Mouse (Mus musculus) limb, embryonic 13.5 days (tissue): ENCODE data around the gene Rita1. TPM values are rescaled to one million over a fixed set of nuclear protein-coding genes. Genes with fewer than 3 reads are reported as not detected.

Source experiments
- ATAC-seq: fragments of 200-750 bp; cut with Nextera tagmentation; 2 replicates; pipeline ENCODE4 v1.8.0; 2017; ENCODE audit warnings: low read depth, moderate number of reproducible peaks, moderate TSS enrichment; ENCODE audit not compliant: low FRiP score
- H3K27ac ChIP-seq: fragments of 300-500 bp; sonication (generic); 2 replicates; pipeline ENCODE4 v1.5.1; 2015; ENCODE audit warnings: inconsistent platforms, mild to moderate bottlenecking, moderate library complexity
- H3K27me3 ChIP-seq: fragments of 300-500 bp; sonication (generic); 2 replicates; pipeline ENCODE4 v1.6.1; 2015; ENCODE audit warnings: mild to moderate bottlenecking, inconsistent platforms
- H3K36me3 ChIP-seq: fragments of 300-500 bp; sonication (generic); 2 replicates; pipeline ENCODE4 v1.6.1; 2015; ENCODE audit warnings: inconsistent platforms, mild to moderate bottlenecking, moderate library complexity
- H3K4me1 ChIP-seq: fragments of 300-500 bp; sonication (generic); 2 replicates; pipeline ENCODE4 v1.6.1; 2015; ENCODE audit warnings: inconsistent platforms
- H3K4me2 ChIP-seq: fragments of 300-500 bp; sonication (generic); replicated peaks from 2 replicates; pipeline ENCODE4 v1.6.1; 2015; ENCODE audit warnings: inconsistent platforms, mild to moderate bottlenecking, moderate library complexity
- H3K4me3 ChIP-seq: fragments of 300-500 bp; sonication (generic); 2 replicates; pipeline ENCODE4 v1.5.1; 2015; ENCODE audit warnings: moderate library complexity, mild to moderate bottlenecking, inconsistent platforms
- H3K9ac ChIP-seq: fragments of 300-500 bp; sonication (generic); 2 replicates; pipeline ENCODE4 v1.6.1; 2015; ENCODE audit warnings: mild to moderate bottlenecking, inconsistent platforms
- H3K9me3 ChIP-seq: fragments of 300-500 bp; sonication (generic); 2 replicates; pipeline ENCODE4 v1.6.1; 2016; ENCODE audit warnings: inconsistent platforms
- WGBS: fragments of 180-500 bp; shearing (Covaris S2); methylation state at CpG from one replicate; pipeline ENCODE4 v1.1.7; 2015; 5-methylcytosine and 5-hydroxymethylcytosine counted together
- polyA plus RNA-seq: library from polyadenylated mRNA; unstranded; fragments of >200 nt; fragmentation: Nextera tagmentation; extraction: Ambion mirVana; gene quantifications from 2 replicates; pipeline ENCODE4 v1.2.1, GENCODE M21; 2015

Rita1 gene
- polyA plus RNA-seq, 1 experiment from 2014 or later: 17.9 TPM

GRCm38 (mm10) chr5:120609246-120609775, 3.1 kb downstream of the Rita1 start:
- H3K4me3 ChIP-seq: no peak overlapping the region
- 87% methylated on average over 16 of the region's 16 CpGs for WGBS
- H3K27ac ChIP-seq: no peak overlapping the region
- 0 out of 2 replicates have a peak overlapping the region, but pooled peaks have one; percentile 2 for H3K9ac ChIP-seq
- no peak overlapping the region for H3K4me2 ChIP-seq
- no peaks in the 10 kb centered on the region for H3K27me3 ChIP-seq
- H3K36me3 ChIP-seq: peaks cover 23% of the 10 kb centered on the region
- no peak for ATAC-seq
- H3K9me3 ChIP-seq: no peaks in the 10 kb centered on the region
- peaks cover 23% of the 10 kb centered on the region for H3K4me1 ChIP-seq

GRCm38 (mm10) chr5:120607335-120607734, 5.1 kb downstream of the Rita1 start:
- Histone ChIP-seq H3K27ac (no peak overlapping the region), H3K4me3 (no peak overlapping the region), H3K9ac (no peak overlapping the region), H3K27me3 (no peaks in the 10 kb centered on the region), H3K9me3 (no peaks in the 10 kb centered on the region), H3K36me3 (peaks cover 23% of the 10 kb centered on the region), H3K4me1 (peaks cover 16% of the 10 kb centered on the region), H3K4me2 (no peak overlapping the region)
- WGBS: 70% methylated on average over 3 of the region's 3 CpGs
- ATAC-seq: no peak

- Histone ChIP-seq H3K27ac (no peak overlapping the region), H3K36me3 (peaks cover 23% of the 10 kb centered on the region), H3K27me3 (no peaks in the 10 kb centered on the region), H3K4me3 (no peak overlapping the region), H3K9me3 (no peaks in the 10 kb centered on the region), H3K4me1 (peaks cover 14% of the 10 kb centered on the region), H3K9ac (no peak overlapping the region), H3K4me2 (no peak overlapping the region)
- ATAC-seq: no peak
- 70% methylated on average over 25 of the region's 25 CpGs for WGBS
Measured at GRCm38 (mm10) chr5:120606590-120607200, 5.7 kb downstream of the Rita1 start.

- peak overlapping the region; percentile 74 for H3K4me2 ChIP-seq
- no peak overlapping the region for H3K27ac ChIP-seq
- H3K4me3 ChIP-seq: peak overlapping the region; percentile 41
- H3K27me3 ChIP-seq: no peaks in the 10 kb centered on the region
- H3K36me3 ChIP-seq: peaks cover 23% of the 10 kb centered on the region
- under 1% methylated on average over 8 of the region's 8 CpGs for WGBS
- peaks cover 5% of the 10 kb centered on the region; the same call in 1 of the 2 replicates for H3K4me1 ChIP-seq
- no peaks in the 10 kb centered on the region for H3K9me3 ChIP-seq
- no peak overlapping the region; the same call in 1 of the 2 replicates for H3K9ac ChIP-seq
- peak; percentile 30; the same call in 1 of the 2 replicates for ATAC-seq
Measured at GRCm38 (mm10) chr5:120605688-120606087, 6.7 kb downstream of the Rita1 start.

- Histone ChIP-seq H3K36me3 (peaks cover 23% of the 10 kb centered on the region), H3K9ac (peak overlapping the region; percentile 57), H3K27me3 (no peaks in the 10 kb centered on the region), H3K4me1 (peaks cover 5% of the 10 kb centered on the region; the same call in 1 of the 2 replicates), H3K4me3 (peak overlapping the region; percentile 41), H3K27ac (0 out of 2 replicates have a peak overlapping the region, but pooled peaks have one; percentile 52), H3K9me3 (no peaks in the 10 kb centered on the region), H3K4me2 (peak overlapping the region; percentile 74)
- ATAC-seq: peak; percentile 34
- 1% methylated on average over 10 of the region's 10 CpGs for WGBS
Measured at GRCm38 (mm10) chr5:120605241-120605661, 7.1 kb downstream of the Rita1 start.

- no peak overlapping the region for H3K27ac ChIP-seq
- 0 out of 2 replicates have a peak, but pooled peaks have one; percentile 49 for ATAC-seq
- peak overlapping the region; percentile 57 for H3K9ac ChIP-seq
- WGBS: 3% methylated on average over 6 of the region's 6 CpGs
- H3K4me2 ChIP-seq: peak overlapping the region; percentile 74
- no peaks in the 10 kb centered on the region for H3K27me3 ChIP-seq
- H3K4me3 ChIP-seq: peak overlapping the region; percentile 41
- peaks cover 19% of the 10 kb centered on the region for H3K36me3 ChIP-seq
- no peaks in the 10 kb centered on the region for H3K9me3 ChIP-seq
- H3K4me1 ChIP-seq: peaks cover 5% of the 10 kb centered on the region; the same call in 1 of the 2 replicates
Measured at GRCm38 (mm10) chr5:120604839-120605238, 7.5 kb downstream of the Rita1 start.

GRCm38 (mm10) chr5:120603515-120603914, 8.9 kb downstream of the Rita1 start:
- Histone ChIP-seq H3K9ac (no peak overlapping the region), H3K9me3 (no peaks in the 10 kb centered on the region), H3K4me2 (no peak overlapping the region), H3K27me3 (no peaks in the 10 kb centered on the region), H3K4me1 (peaks cover 5% of the 10 kb centered on the region; the same call in 1 of the 2 replicates), H3K4me3 (no peak overlapping the region), H3K27ac (no peak overlapping the region), H3K36me3 (peaks cover 13% of the 10 kb centered on the region)
- 65% methylated on average over 7 of the region's 7 CpGs for WGBS
- ATAC-seq: no peak

GRCm38 (mm10) chr5:120602210-120602609, 10.2 kb downstream of the Rita1 start:
- Histone ChIP-seq H3K9ac (no peak overlapping the region), H3K9me3 (no peaks in the 10 kb centered on the region), H3K4me2 (no peak overlapping the region), H3K4me3 (no peak overlapping the region), H3K27me3 (no peaks in the 10 kb centered on the region), H3K27ac (no peak overlapping the region), H3K4me1 (peaks cover 5% of the 10 kb centered on the region; the same call in 1 of the 2 replicates), H3K36me3 (peaks cover 4% of the 10 kb centered on the region)
- WGBS: 84% methylated on average over 12 of the region's 12 CpGs
- no peak for ATAC-seq

GRCm38 (mm10) chr5:120600946-120601668, 11.3 kb downstream of the Rita1 start:
- Histone ChIP-seq H3K27ac (no peak overlapping the region), H3K36me3 (no peaks in the 10 kb centered on the region), H3K4me1 (peaks cover 5% of the 10 kb centered on the region; the same call in 1 of the 2 replicates), H3K9me3 (no peaks in the 10 kb centered on the region), H3K4me2 (no peak overlapping the region), H3K4me3 (no peak overlapping the region), H3K27me3 (no peaks in the 10 kb centered on the region), H3K9ac (no peak overlapping the region)
- no peak for ATAC-seq
- 64% methylated on average over 11 of the region's 11 CpGs for WGBS

- Histone ChIP-seq H3K4me3 (no peak overlapping the region), H3K36me3 (no peaks in the 10 kb centered on the region), H3K4me1 (no peaks in the 10 kb centered on the region), H3K9me3 (no peaks in the 10 kb centered on the region), H3K27ac (no peak overlapping the region), H3K4me2 (no peak overlapping the region), H3K9ac (no peak overlapping the region), H3K27me3 (no peaks in the 10 kb centered on the region)
- WGBS: 99% methylated on average over 6 of the region's 6 CpGs
- ATAC-seq: no peak
Measured at GRCm38 (mm10) chr5:120599625-120600024, 12.8 kb downstream of the Rita1 start.

- WGBS: 88% methylated on average over 6 of the region's 6 CpGs
Measured at GRCm38 (mm10) chr5:120594485-120594884, 17.9 kb downstream of the Rita1 start.

GRCm38 (mm10) chr5:120592141-120592540, 20.2 kb downstream of the Rita1 start:
- H3K27me3 ChIP-seq: no peaks in the 10 kb centered on the region
- H3K4me1 ChIP-seq: peaks cover 13% of the 10 kb centered on the region
- WGBS: 68% methylated on average over 7 of the region's 7 CpGs
- H3K4me3 ChIP-seq: no peak overlapping the region
- H3K9ac ChIP-seq: no peak overlapping the region
- H3K27ac ChIP-seq: no peak overlapping the region
- H3K36me3 ChIP-seq: no peaks in the 10 kb centered on the region
- no peak for ATAC-seq
- H3K9me3 ChIP-seq: no peaks in the 10 kb centered on the region
- H3K4me2 ChIP-seq: no peak overlapping the region

More at GRCm38 (mm10) chr5:120594485-120594884, 17.9 kb downstream of the Rita1 start:
- Histone ChIP-seq H3K27ac (no peak overlapping the region), H3K9me3 (no peaks in the 10 kb centered on the region), H3K36me3 (no peaks in the 10 kb centered on the region), H3K4me2 (no peak overlapping the region), H3K27me3 (no peaks in the 10 kb centered on the region), H3K4me1 (no peaks in the 10 kb centered on the region), H3K4me3 (no peak overlapping the region), H3K9ac (no peak overlapping the region)
- ATAC-seq: no peak
